Mouse (Mus musculus): ENCODE measurements around the gene Lrrd1.
"Not testable (repeated sequence)": the region's sequence is repeated elsewhere in the genome, so short reads cannot be mapped to it uniquely, and the experiment has no call there.

Lrrd1 gene

DNA sequence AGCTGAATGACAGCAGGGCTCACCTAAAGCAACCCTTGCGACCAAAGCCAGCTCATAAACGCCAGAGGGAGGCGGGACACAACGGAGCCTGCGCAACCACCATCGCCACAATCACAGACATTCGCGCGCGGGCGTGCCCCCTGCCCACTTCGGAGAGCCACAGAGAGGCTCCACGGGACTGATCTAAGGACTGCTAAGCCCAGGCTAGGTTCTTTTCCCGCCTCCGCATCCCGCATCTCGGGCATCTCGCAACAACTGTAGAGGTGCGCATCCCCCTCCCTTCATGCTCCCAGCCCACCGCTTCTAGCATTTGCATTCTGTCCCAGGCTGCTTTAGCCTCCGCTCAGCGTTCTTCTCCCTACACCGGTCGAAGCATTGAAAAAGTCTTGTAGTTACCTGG lies at the start of gene Lrrd1:
TSS of gene Lrrd1 (plus strand) at position 148 of the 400 bp plus-strand sequence.
- no peak for DNase-seq (ENCODE audit: low spot score)

DNA sequence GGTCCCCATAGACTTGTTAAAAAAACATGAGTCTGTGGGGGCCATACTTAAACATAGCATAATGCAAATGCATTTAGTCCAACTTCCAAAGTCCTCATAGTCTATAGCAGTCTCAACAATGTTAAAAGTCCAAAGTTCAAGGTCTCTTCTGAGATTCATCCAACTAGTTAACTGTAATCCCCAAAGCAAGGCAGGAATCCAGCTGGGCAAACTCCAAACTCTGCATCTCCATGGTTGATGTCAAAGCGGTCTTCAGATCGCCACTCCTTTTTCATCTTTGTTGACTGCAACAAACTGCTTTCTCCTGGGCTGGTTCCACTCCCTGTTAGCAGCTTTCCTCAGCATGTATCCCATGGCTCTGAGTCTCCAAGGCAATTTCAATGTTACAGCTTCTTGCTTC lies 47.9 kb upstream of the Lrrd1 start:
- not testable (repeated sequence) for DNase-seq (ENCODE audit: low spot score)

DNA sequence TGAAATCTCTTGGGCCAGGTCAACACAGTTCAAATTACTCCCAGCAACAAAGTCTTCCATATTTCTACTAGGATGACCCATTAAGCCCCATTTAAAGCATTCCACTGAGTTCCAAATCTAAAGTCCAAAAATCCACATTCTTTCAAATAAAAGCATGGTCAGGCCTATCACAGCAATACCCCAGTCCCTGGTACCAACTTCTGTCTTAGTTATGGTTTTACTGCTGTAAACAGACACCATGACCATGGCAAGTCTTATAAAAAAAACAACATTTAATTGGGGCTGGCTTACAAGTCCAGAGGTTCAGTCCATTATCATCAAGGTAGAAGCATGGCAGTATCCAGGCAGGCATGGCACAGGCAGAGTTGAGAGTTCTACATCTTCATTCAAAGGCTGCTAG lies 46.3 kb upstream of the Lrrd1 start:
- DNase-seq (ENCODE audit: low spot score) = not testable (repeated sequence)

DNA sequence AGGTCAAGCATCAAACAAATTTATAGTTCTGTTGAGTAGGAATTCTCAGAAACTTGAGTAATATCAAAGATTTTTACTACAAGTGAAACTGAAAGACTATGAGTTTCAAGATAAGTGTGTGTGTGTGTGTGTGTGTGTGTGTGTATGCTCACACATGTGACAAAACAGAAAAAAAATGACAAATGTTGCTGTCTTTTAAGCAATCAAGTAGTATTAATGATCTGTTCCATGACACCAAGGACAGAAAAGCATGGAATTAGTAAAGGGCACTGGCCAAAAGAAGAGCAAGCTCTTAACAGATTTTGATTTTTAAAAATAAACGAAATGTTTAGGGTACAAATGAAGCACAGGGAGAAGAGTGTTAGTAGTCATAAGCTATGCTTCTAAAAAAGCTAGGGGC lies 44.9 kb upstream of the Lrrd1 start:
- no peak for DNase-seq (ENCODE audit: low spot score)

DNA sequence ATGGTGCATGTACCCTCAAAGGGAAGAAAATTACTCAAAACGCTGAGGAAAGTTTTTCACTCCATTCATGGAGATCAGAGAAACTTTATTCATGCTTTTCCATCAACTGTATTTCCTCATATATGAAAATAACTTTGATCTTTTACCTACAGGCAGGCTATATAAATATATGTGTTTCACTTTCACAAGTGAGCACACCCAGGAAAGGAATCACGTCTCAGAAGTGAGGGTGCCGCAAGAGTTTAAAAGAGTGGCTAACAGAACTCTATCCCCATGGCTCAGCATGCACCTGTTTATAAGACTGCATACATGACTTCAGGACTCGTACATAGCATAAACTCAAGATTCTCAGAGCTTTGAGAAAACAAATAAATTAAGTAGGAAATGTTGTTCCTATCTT lies 44.1 kb upstream of the Lrrd1 start:
- DNase-seq (ENCODE audit: low spot score) = no peak

DNA sequence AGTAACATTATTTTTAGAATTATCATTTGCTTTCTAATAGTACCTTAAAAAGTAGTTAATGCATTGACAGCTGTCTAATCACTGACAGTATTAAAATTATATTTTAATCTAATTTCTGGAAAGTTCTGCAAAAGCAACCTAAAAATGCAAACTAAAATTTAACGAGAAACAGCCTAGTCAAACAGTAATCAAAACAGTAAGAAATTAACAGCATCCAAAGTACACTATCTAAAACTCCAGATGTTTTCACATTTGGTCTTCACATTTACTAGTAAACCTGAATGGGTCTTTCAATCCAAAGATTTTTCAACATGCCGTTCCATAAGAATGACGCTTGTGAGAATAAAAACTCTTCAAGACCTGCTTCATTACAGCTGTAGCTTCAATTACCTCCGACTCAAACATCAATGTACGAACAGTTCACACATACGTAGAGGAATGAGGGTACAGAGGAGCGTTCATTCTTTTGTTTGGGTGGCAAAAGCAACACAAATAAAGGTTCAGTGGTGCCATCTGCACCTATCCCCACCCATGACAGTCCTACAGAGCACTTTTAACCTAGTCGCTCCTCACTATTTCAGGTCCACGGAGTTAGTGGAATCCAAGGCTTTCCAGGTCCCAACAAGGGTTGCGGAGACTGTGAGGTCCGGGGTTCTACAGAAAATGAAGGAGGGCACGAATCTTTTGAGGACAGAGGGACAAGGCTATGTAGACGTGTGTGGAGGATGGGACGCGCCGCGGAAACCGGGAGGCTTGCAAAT lies 43.1 kb upstream of the Lrrd1 start:
- DNase-seq (ENCODE audit: low spot score) = no peak

DNA sequence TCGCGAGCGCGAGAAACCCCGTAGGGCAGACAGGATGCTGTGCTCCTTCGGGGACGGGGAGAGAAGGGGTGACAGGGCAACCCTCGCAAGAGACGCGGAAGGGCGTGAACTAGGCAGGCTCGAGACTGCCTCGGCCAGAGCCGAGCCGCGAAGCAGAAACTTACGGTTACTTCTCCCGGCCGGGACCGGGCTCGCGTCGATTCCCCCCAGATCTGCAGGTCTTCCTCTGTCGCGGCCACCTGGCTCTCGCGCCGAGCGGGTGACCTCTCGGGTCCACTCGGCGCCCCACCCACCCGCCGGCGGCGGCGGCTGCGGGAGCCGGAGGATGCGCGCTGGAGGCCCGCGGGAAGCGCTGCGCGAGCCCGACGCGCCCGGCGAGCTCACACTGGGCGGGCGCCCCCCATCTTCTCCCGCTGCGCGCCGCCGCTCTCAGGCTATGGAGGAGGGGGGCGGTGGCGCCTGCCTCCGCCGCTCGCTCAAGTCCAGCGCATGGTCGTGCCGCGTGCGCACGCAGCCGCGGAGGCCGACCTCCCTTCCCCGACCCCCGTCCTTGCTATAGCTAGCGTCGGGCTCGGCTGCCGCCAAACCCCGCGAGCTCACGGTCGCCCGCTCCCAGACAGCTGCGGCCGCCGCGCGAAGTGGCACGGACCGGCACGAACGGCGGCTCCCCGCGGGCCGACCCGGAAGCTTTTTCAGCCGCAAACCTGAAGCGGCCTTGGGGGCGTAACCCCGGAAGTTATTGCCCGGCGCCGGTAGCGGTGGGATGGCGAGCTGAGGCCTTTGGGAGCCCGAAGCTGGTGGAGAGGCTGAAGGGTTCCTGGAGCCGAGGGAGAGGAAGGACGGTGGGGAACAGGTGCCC lies 42.3 kb upstream of the Lrrd1 start, which contains the start of the genes Ankib1 and Krit1:
TSS of gene Ankib1 (minus strand) at position 493 of the 859 bp plus-strand sequence.
TSS of gene Krit1 (plus strand) at position 752 of the 859 bp plus-strand sequence.
- DNase-seq (ENCODE audit: low spot score) = peak; percentile 65

DNA sequence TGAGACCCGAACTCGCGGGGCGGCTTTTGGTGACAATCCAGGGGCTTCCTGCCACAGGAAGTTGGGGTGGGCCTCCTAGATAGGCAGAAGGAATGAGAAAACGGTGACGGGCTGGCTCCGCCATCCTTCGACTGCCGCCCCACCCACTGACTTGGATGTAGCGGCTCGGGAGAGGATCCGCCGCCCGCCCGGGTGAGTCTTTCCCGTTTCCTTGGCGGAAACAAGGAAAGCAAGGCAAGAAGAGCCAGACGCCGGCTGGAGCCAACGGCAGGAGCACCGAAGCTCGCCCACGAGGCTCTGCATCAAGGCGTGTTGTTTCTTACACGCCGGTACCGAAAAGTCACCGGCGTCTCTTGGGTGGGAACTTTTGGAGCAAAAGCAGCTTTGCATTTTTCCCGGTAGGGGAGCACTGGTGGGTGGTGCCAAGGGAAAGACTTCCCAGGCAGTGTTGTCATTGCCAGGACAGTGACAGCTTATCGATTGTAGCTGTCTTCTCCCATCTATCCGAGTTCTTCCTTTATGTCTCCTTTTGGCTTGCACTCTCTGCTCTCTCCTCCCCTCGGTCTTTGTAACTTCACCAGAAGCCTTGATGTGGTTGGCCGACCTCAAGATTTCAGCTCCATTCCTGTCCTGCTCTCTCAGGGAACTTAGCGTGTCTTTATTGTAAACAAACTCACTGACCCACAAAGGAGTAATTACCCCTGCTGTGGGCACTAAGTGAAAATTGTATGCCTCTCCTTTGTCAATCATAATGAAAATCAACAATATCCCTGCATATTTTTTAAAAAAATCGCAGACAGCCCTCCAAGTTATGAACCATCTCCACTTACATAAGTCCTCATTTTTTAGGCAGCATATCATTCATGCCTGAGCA lies 41.4 kb upstream of the Lrrd1 start:
- no peak for DNase-seq (ENCODE audit: low spot score)

DNA sequence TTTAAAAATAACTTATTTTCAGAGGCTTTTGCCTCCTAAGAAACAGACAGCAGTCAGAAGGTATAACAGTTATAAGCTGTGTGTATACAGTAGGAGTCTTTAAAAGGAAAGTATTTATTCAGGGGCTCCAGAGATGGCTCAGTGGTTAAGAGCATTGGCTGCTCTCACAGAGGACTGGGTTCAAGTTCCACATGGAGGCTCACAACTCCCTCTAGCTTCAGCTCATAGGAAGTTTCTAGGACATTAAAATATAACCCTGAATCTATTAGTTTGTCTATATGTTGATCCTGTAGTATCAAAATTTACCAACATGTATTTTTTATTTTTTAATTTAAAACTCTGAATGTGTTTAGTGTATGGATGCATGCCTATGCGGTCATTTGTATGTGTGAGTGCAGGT lies 36.5 kb upstream of the Lrrd1 start:
- no peak for DNase-seq (ENCODE audit: low spot score)

DNA sequence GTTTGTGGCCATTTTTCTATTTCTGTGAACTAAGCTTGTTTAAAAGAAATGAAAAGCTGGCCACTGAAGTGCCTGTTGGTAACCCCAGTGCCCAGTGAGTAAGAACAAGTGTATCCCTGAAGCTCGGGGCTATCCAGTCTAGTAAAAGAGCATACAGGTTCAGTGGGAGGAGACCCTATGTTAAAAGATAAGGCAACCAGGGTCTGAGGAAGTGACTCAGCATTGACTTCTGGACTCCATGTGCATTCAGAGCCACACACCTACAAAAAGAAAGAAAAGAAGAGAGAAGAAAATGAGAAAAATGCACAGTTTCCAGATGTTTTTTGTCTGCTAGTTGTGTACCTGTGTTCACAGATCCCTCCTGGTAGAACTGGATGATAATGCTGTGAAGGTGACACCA lies 10.9 kb upstream of the Lrrd1 start:
- DNase-seq (ENCODE audit: low spot score) = no peak

DNA sequence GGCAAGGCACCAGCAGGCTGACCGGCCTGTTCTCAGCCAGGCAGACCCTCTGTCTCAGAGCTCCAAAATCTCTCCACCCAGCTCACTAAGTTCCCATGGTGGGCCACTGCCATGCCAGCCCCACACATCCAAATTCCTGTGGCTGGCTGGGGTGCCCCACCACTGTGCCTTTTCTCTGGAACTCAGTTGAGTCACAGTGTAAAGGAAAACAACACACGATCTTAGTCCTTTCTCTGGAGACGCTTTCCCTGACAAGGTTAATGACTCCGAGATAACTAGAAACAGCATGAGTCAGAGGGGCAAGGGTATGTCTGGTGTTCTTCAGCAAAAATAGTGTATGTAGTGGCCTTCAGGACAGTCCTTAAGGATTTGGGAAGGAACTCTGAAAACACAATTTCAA lies 25.2 kb downstream of the Lrrd1 start:
- DNase-seq (ENCODE audit: low spot score) = no peak

DNA sequence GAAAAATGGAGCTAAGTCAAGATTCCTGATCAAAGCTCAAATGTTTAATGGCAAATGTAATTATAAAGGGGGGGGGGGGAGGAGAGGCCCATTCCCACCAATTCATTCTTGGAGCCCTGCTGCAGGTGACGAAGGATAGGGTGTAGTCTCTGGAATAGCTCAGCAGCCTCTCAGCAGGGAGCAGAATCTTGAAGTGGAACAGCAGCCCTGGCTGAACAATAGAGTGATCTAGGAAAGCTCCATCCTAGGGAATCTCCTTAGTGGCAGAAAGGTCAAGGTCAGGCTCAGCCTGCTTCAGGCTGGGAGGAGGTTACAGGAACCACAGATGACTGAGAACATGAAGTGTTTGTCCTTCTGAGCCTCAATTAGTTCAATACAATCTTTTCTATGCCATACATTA lies 27.4 kb downstream of the Lrrd1 start:
- no peak for DNase-seq (ENCODE audit: low spot score)

DNA sequence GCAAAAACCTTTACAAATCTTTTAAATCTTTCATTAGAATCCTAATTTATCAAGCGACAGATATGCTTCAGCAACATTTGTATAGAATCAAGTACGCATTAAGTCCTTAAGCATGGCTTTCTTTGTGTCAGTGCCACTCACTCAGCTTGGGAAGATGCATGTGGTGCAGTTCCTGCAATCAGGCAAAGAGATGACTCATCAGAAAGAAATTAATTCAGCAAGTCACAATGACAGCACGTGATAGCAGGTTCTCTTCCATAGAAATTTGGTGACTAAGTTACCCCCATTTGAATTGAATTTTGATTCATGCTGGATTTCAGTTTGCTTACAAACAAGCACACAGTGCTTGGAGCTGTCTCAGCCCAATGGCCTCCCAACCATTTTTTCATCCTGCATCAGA lies 28.5 kb downstream of the Lrrd1 start:
- no peak for DNase-seq (ENCODE audit: low spot score)

DNA sequence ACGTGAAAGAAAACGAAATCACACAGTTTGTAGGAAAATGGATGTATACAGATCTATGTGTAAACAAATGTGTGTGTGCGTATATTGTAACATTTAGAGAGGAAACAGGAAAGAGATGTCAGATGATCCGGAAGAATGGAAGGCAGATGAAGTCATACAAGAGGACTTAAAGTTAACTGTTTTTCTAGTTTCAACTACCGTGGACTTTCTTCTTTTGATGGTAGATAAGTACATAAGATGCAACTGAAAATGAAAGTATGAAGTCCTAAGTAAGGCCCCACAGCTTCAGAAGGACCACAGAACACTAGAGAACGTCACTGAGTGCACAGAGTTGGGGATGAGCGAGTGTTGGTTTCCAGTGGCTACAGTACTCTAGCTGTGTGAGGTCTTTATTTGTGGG lies 41.9 kb downstream of the Lrrd1 start:
- DNase-seq (ENCODE audit: low spot score) = not testable (repeated sequence)

DNA sequence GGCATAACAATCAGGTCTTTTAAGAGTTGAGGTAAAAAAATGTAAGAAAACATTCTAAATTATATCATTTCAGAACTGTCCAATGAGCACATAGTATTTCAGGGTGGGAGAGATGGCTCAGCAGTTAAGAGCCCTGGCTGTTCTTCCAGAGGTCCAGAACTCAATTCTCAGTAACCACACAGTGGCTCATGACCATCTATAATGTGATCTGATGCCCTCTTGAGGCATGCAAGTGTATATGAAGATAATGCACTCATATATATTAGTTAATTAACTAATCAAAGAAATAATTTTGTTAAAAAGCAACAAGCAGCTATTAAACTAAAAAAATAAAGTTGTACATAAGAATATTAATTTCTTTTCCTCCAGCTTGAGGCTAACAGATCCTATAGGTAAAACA lies 44.2 kb downstream of the Lrrd1 start:
- no peak for DNase-seq (ENCODE audit: low spot score)

DNA sequence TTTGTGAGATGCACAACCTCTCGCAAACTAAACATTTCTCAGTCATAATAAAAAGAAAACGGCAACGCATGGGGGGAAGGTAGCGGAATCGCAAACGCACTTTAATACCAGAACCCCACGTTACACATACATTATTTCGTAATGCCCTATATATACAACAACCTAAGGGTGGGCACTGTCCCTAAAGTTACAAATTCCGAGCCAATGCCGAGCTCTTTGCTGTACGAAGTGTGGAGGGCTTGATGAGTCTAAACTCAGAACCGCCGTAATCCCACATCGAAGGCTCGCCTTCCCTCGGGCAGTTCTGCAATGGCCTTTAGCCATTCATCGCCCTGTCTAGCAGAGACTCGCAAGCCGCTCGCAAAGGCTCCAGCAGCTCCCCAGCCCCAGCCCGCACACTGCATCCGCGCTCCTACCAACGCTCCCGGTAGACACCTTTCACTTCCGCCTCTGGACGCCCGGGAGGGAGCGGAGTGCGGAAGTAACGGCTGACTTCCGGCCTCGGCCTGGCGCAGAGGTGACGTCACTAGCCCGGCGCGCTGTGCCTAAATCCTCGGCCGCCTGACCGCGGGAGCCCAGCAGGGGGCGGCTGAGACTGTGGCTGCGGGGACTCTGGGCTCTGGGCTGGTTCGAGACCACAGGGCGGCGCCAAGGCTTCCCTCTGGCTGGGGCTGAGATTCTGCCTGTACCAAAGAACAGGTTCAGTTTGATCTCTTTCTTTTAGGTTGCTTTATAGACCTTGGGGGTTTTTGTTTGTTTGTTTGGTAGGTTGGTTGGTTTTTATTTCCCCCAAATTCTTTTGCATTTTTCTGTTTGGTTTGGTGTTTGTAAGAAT lies 48.7 kb downstream of the Lrrd1 start, which contains the start of gene Mterf1a:
TSS of gene Mterf1a (minus strand) at position 475 of the 835 bp plus-strand sequence.
- not testable (repeated sequence) for DNase-seq (ENCODE audit: low spot score)

DNA sequence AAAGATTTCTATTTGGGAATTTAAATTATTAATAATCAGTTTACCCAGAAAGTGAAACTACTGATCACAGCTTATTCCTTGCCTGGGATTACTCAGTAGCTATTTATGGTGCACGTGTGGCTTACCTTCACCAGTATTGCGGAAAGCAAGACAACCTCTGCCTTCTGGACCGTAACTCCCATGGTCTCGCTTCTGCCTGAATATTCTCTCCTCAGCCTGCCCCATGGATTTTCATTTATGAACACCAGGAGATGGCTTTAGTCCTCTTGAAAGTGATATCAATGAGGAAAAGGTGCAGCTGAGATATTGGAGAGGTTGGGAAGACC lies 49.3 kb downstream of the Lrrd1 start:
- DNase-seq (ENCODE audit: low spot score) = not testable (repeated sequence)

DNA sequence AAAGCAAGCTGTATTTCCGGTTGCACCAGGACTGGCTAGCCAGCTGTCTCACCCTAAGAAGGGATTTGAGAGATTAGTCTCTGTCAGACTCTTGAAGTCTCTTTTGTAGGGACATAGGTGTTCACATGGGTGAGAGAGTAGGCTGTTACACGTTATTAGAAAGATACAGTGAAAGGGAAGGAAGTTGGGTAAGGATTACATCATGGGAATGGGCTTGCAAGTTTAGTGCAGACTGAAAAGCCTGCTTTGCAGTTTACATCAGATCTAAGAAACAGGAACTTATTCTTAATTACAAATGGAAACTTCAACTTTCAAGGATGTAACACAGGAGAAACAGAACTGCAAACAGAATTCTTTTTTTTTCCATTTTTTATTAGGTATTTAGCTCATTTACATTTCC lies 60.5 kb downstream of the Lrrd1 start:
- no peak for DNase-seq (ENCODE audit: low spot score)
